Mouse (Mus musculus) lung, adult 2 months (tissue): Measurements from ENCODE around the gene Pllp.

ENCODE experiments used
- CTCF ChIP-seq: fragments of 200-500 bp; IDR thresholded peaks from 2 replicates; pipeline ENCODE4 v1.5.1; 2011; ENCODE audit warnings: mild to moderate bottlenecking, low read length, control low read depth; ENCODE audit not compliant: insufficient read depth
- POLR2A ChIP-seq: fragments of 200-500 bp; IDR thresholded peaks from 2 replicates; pipeline ENCODE4 v1.6.1; 2011; ENCODE audit warnings: low read depth, mild to moderate bottlenecking, control low read depth, low read length, borderline replicate concordance; ENCODE audit errors: extremely low read depth

- no peak for TF ChIP-seq CTCF
- no peak for TF ChIP-seq POLR2A
Measured at GRCm38 (mm10) chr8:94704669-94704984, 8.5 kb upstream of the Pllp start.
